Mouse (Mus musculus): Measurements from ENCODE around the gene Acot6.

- TF ChIP-seq GATA1 (IDR thresholded peaks at IDR 0.05; ENCODE audit: borderline replicate concordance, low read length): no peak
- TF ChIP-seq FLI1 (IDR thresholded peaks at IDR 0.05; ENCODE audit: low read length): no peak
These were observed 32.2 kb upstream of the Acot6 start for GRCm38 (mm10) chr12:84068296-84068695.

Measured in megakaryocyte, embryonic 14.5 days (primary cell).